Mouse (Mus musculus): ENCODE measurements around the gene Lnx1. TPM values are rescaled to one million over a fixed set of nuclear protein-coding genes. Genes with fewer than 3 reads are reported as not detected.

Lnx1 gene
- polyA plus RNA-seq, 1 experiment from 2014 or later: 1.6 TPM

DNA sequence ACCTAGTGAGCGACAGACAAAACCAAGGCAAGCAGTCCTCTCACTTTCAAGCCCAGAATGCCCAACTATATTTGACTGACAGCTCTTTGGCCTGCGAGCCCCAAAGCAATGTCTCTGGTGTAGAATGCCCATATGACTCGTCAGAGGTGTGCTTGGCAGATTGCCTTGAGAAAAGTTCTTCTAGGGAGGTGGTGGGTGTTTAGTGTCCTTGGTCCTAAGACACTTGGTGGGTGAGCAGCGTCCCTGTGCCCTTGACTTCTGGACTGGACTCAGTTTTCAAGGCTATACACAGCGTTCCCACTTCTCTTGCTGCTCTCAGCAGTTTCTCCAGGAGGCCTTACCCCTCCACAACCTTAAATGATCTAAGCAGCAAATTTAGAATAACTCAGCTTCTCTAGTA, 30.2 kb downstream of the Lnx1 start:
- 73% methylated on average over 5 of the region's 5 CpGs for WGBS
- no peaks in the 10 kb centered on the region for H3K9me3 ChIP-seq
- H3K4me1 ChIP-seq: peaks cover 5% of the 10 kb centered on the region
- H3K36me3 ChIP-seq: no peaks in the 10 kb centered on the region
- no peak for ATAC-seq (ENCODE audit: extremely low read depth, insufficient number of reproducible peaks, low FRiP score, low TSS enrichment)
- no peaks in the 10 kb centered on the region for H3K27me3 ChIP-seq (replicated peaks)
- no peak overlapping the region for H3K27ac ChIP-seq (replicated peaks)
- no peak overlapping the region for H3K9ac ChIP-seq
- H3K4me2 ChIP-seq: no peak overlapping the region
- no peak overlapping the region for H3K4me3 ChIP-seq

DNA sequence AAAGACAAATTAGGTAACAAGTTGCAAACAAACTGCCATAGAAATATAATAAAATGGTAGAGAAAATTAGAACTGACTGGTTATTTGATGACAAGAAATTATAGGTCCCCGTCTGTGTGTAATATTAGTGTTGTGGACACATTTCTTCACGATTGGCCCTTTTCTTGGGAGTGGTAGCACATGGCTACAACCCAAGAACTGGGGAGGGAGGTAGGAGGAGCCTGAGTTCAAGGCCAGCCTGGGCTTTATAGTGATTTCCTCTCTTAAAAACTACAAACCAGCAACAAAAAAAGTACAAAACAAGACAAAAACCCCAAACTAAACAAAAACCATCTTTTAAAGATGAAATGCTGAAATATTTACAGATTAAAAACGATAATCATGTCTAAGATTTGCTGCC, 31.8 kb downstream of the Lnx1 start:
- no peaks in the 10 kb centered on the region for H3K27me3 ChIP-seq (replicated peaks)
- no peak overlapping the region for H3K4me3 ChIP-seq
- no peak overlapping the region for H3K27ac ChIP-seq (replicated peaks)
- no peak for ATAC-seq (ENCODE audit: extremely low read depth, insufficient number of reproducible peaks, low FRiP score, low TSS enrichment)
- no peak overlapping the region for H3K4me2 ChIP-seq
- WGBS: 68% methylated on average over 3 of the region's 3 CpGs
- H3K9ac ChIP-seq: no peak overlapping the region
- H3K4me1 ChIP-seq: 0 out of 2 replicates have a peak, but pooled peaks cover 2% of the 10 kb centered on the region
- H3K9me3 ChIP-seq: no peaks in the 10 kb centered on the region
- no peaks in the 10 kb centered on the region for H3K36me3 ChIP-seq

DNA sequence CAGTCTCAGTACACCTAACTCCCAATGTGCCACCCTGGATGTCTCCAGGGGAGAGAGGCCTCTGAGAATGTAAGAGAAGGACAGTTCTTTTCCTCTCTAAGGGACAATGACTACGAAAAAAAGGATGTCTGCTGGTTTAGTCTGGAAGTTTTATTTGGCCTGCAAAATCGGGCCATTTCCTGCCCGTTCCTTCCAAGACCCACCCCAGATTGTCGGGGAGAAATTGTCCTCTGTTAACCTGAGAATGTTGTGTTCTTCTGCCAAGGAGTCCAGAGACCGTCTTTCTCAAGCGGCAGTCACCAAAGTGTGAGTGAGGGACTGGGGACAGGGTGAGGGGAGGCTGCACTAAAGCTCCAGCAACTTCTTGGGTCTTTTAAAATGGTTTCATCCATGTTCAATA, 32.8 kb downstream of the Lnx1 start:
- Histone ChIP-seq H3K9me3 (no peaks in the 10 kb centered on the region), H3K4me2 (no peak overlapping the region), H3K4me3 (no peak overlapping the region), H3K27ac (replicated peaks) (no peak overlapping the region), H3K4me1 (0 out of 2 replicates have a peak, but pooled peaks cover 2% of the 10 kb centered on the region), H3K9ac (no peak overlapping the region), H3K27me3 (replicated peaks) (no peaks in the 10 kb centered on the region), H3K36me3 (no peaks in the 10 kb centered on the region)
- 63% methylated on average over 6 of the region's 6 CpGs for WGBS
- ATAC-seq (ENCODE audit: extremely low read depth, insufficient number of reproducible peaks, low FRiP score, low TSS enrichment): no peak

DNA sequence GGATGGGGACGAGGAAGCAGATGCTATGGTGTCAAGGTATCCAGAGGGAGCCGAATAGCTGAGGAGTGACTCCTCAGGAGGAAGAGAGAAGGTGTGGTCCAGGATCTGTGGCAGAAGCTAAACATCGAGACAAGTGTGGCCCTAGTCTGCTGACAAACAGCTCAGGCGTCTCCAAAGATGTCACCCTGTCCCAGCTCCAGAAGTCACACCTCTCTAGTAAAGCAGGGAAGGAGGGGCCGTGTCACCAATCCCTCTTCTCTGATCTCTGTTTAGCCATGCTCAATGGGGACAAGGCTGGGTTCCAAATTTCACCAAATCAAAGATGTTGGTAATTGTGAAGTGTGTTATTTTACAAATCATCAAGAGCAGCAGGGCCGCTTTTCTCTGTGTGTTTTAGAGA, 33.8 kb downstream of the Lnx1 start:
- Histone ChIP-seq H3K4me1 (no peaks in the 10 kb centered on the region), H3K9me3 (no peaks in the 10 kb centered on the region), H3K27me3 (replicated peaks) (no peaks in the 10 kb centered on the region), H3K36me3 (no peaks in the 10 kb centered on the region), H3K4me3 (no peak overlapping the region), H3K27ac (replicated peaks) (no peak overlapping the region), H3K9ac (no peak overlapping the region), H3K4me2 (no peak overlapping the region)
- 47% methylated on average over 6 of the region's 6 CpGs for WGBS
- ATAC-seq (ENCODE audit: extremely low read depth, insufficient number of reproducible peaks, low FRiP score, low TSS enrichment): no peak

DNA sequence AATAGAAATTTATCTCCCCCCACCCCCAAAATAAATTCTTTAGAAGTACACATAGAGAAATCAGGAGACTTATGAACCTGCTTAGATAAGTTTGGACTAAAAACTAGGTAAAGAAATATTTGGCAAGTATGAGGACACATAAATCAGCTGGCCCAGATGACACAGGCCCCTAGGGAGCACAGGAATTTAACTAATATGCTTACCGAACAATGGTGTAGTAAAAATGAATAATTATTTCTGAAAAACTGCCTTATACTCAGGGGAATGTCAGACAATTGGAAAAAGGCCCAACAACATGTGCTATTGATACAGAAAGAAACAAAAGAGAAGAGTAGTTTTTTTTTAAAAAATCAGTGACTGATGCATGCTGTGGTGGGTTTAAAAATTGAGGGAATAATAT, 40.1 kb downstream of the Lnx1 start:
- WGBS: 67% methylated on average over 1 of the region's 1 CpGs
- no peak overlapping the region for H3K4me3 ChIP-seq
- no peaks in the 10 kb centered on the region for H3K9me3 ChIP-seq
- no peak for ATAC-seq (ENCODE audit: extremely low read depth, insufficient number of reproducible peaks, low FRiP score, low TSS enrichment)
- H3K9ac ChIP-seq: no peak overlapping the region
- H3K27ac ChIP-seq (replicated peaks): no peak overlapping the region
- H3K27me3 ChIP-seq (replicated peaks): no peaks in the 10 kb centered on the region
- no peak overlapping the region for H3K4me2 ChIP-seq
- H3K36me3 ChIP-seq: no peaks in the 10 kb centered on the region
- H3K4me1 ChIP-seq: no peaks in the 10 kb centered on the region

DNA sequence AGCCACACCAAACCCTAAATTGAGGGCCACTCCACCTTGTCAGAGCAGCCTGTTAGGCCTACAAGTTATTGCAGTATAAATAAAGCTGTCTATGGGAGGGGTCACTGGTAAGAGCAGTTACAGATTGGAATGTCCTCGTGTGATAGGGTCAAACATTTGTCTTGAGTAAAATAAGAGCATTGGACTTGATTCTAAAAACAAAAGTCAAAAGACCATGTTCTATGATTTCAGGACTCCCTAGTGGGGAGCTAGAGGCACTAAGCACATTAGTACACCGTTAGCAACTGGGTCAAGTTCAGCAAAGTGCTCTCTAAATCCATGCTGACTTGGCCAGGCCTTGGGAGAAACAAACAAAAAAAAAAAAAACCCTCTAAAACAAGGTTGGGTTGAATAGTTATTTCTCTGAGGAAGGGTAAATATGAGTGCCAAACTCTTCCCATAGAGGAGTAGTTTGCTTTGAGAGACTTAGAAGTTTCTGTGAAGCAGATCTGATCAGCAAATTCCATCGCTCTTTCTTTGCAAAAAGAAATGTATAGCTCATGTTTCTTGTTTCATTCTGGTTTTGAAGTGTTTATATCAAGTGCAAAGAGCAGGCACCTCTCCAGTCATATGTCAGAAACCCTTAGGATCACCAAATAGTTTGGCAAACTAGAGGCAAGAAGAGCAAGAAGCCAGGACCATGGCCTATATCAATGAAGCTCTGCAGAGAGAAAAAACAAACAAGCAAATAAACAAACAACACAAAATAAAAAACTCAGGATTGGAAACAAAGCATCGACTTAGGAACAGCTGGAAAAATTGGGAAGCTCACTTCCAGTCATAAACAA, 40.8 kb downstream of the Lnx1 start:
- Histone ChIP-seq H3K36me3 (no peaks in the 10 kb centered on the region), H3K9me3 (no peaks in the 10 kb centered on the region), H3K4me1 (no peaks in the 10 kb centered on the region), H3K4me2 (no peak overlapping the region), H3K4me3 (no peak overlapping the region), H3K9ac (no peak overlapping the region), H3K27me3 (replicated peaks) (no peaks in the 10 kb centered on the region), H3K27ac (replicated peaks) (no peak overlapping the region)
- no peak for ATAC-seq (ENCODE audit: extremely low read depth, insufficient number of reproducible peaks, low FRiP score, low TSS enrichment)
- 68% methylated on average over 4 of the region's 4 CpGs for WGBS

DNA sequence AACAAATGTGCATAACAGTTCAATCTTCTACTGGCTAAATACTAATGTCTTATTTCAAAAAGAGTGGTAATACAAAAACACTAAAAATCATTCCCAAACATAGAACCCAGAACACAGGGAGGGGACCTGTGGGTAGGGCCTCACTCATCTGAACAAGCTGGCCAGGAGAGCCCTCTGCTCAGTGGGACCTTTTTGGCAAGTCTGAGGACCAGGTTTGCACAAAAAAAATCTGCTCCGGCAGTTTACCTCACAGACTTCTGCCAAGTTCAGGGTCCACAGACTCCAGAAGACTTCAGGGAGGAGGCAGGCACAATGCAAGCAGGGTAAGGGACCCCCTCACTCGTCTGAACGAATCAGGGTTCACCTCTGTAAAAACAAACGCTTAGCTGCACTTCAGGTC, 42.9 kb downstream of the Lnx1 start:
- H3K4me2 ChIP-seq: no peak overlapping the region
- no peaks in the 10 kb centered on the region for H3K27me3 ChIP-seq (replicated peaks)
- 73% methylated on average over 4 of the region's 4 CpGs for WGBS
- no peak overlapping the region for H3K4me3 ChIP-seq
- H3K36me3 ChIP-seq: no peaks in the 10 kb centered on the region
- H3K27ac ChIP-seq (replicated peaks): no peak overlapping the region
- H3K9me3 ChIP-seq: no peaks in the 10 kb centered on the region
- H3K4me1 ChIP-seq: 0 out of 2 replicates have a peak, but pooled peaks cover 5% of the 10 kb centered on the region
- no peak overlapping the region for H3K9ac ChIP-seq
- ATAC-seq (ENCODE audit: extremely low read depth, insufficient number of reproducible peaks, low FRiP score, low TSS enrichment): no peak

DNA sequence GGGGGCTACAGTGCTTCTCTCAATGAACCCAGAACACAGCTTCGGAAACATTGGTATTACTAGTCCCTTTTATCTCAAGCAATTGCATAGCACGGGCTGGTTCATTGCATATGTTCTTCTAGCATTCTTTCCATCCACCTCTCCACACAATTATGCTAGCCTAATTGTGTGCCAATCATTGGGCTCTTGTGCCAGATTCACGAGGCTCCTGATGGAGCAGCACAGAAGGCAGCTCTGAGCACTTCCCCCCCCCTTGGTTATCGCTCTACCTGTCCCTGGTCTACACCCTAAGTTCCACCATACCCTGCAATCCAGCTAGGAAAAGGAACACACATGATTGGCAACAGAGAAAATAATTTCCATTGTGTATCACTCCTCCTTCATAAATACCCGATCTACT, 43.4 kb downstream of the Lnx1 start:
- Histone ChIP-seq H3K4me3 (no peak overlapping the region), H3K9ac (no peak overlapping the region), H3K9me3 (no peaks in the 10 kb centered on the region), H3K27ac (replicated peaks) (no peak overlapping the region), H3K4me2 (no peak overlapping the region), H3K27me3 (replicated peaks) (no peaks in the 10 kb centered on the region), H3K36me3 (no peaks in the 10 kb centered on the region), H3K4me1 (peaks cover 10% of the 10 kb centered on the region; the same call in 1 of the 2 replicates)
- ATAC-seq (ENCODE audit: extremely low read depth, insufficient number of reproducible peaks, low FRiP score, low TSS enrichment): no peak
- 76% methylated on average over 5 of the region's 5 CpGs for WGBS

DNA sequence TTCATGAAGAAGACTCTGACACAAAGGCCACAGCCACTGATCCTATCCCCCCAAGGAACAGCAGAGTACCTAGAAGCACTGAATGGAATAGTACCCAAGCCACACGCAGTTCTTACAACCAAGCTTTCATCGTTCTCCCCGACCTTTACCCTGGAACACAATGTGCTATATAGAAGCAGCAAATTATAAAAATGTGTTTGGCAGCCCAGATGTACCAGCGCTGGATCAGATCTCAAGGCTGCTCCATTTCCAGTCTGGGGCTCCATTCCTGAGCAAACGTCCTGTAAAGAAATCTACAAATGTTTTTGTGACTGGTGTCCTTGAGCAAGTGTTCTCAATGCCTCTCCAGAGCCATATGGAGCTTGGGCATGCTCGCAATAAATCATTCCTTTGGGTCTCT, 44.8 kb downstream of the Lnx1 start:
- Histone ChIP-seq H3K9ac (no peak overlapping the region), H3K27ac (replicated peaks) (no peak overlapping the region)
- ATAC-seq (ENCODE audit: extremely low read depth, insufficient number of reproducible peaks, low FRiP score, low TSS enrichment): no peak

DNA sequence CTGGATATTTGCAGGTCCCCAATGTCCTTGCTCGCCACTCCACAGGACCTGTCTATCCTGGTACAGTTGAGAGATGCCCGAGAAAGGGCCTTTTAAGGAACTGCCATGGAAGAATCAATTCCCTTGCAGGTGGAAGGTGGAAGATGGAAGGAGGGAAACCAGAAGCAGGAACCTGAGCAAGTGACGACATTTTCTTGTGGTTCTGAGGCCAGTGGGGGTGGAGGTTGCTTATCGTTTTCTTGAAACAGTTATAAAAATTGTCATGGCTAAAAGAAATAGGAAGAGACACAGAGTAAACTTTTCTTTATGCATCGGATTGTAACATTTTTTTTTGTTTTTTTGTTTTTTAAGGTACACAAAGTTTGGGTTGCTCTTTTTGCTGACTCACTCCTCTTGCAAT, 46.3 kb downstream of the Lnx1 start:
- no peak overlapping the region for H3K4me3 ChIP-seq
- ATAC-seq (ENCODE audit: extremely low read depth, insufficient number of reproducible peaks, low FRiP score, low TSS enrichment): no peak
- H3K9ac ChIP-seq: no peak overlapping the region
- H3K27ac ChIP-seq (replicated peaks): no peak overlapping the region
- peaks cover 18% of the 10 kb centered on the region for H3K4me1 ChIP-seq
- no peaks in the 10 kb centered on the region for H3K27me3 ChIP-seq (replicated peaks)
- H3K9me3 ChIP-seq: no peaks in the 10 kb centered on the region
- WGBS: 76% methylated on average over 5 of the region's 5 CpGs
- H3K36me3 ChIP-seq: no peaks in the 10 kb centered on the region
- no peak overlapping the region for H3K4me2 ChIP-seq

More for the DNA sequence above, 44.8 kb downstream of the Lnx1 start:
- Histone ChIP-seq H3K4me2 (no peak overlapping the region), H3K4me3 (no peak overlapping the region), H3K9me3 (no peaks in the 10 kb centered on the region), H3K4me1 (peaks cover 10% of the 10 kb centered on the region; the same call in 1 of the 2 replicates), H3K27me3 (replicated peaks) (no peaks in the 10 kb centered on the region), H3K36me3 (no peaks in the 10 kb centered on the region)
- WGBS: 80% methylated on average over 6 of the region's 6 CpGs

DNA sequence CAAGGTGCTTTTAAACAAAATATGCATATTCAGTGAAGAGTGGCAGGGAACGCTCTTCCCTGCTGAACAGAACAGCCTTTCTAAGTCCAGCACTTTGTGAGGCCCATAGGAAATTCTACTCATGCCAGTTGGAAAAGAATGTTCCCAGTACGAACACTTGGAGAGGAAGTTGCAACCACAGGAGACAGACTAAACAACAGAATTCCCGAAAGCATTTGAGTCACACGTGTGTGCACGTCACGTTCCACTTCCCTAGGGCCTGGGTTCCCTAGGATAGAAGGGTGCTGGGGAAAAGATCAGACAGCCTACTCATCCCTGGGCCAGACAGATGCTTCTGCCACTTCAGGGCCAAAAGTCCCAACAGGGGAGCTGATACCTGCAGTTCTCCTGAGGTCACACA, 48.2 kb downstream of the Lnx1 start:
- ATAC-seq (ENCODE audit: extremely low read depth, insufficient number of reproducible peaks, low FRiP score, low TSS enrichment): no peak
- H3K4me2 ChIP-seq: no peak overlapping the region
- no peaks in the 10 kb centered on the region for H3K9me3 ChIP-seq
- no peaks in the 10 kb centered on the region for H3K36me3 ChIP-seq
- H3K27ac ChIP-seq (replicated peaks): no peak overlapping the region
- no peaks in the 10 kb centered on the region for H3K27me3 ChIP-seq (replicated peaks)
- WGBS: 63% methylated on average over 6 of the region's 6 CpGs
- peaks cover 20% of the 10 kb centered on the region for H3K4me1 ChIP-seq
- H3K9ac ChIP-seq: no peak overlapping the region
- H3K4me3 ChIP-seq: no peak overlapping the region

DNA sequence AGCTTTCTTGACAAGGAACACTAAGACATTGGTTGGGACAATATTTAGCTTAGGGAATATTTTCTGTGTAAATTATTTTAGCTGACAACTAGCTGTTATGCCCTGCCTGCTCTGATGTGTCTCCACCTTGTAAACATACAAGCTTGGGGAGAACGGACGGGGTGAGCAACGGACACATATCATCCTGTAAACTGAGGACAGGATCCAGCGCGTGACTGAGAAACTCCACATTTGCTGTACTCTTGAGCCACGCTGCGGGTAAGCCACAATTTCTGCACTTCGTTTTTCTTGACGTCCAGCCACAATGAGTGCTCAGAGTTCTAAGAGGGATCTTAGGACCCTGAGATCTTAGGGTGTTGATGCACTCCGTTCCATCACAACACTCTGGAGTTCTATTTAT, 48.9 kb downstream of the Lnx1 start:
- H3K9ac ChIP-seq: no peak overlapping the region
- H3K36me3 ChIP-seq: no peaks in the 10 kb centered on the region
- H3K4me1 ChIP-seq: peaks cover 20% of the 10 kb centered on the region
- ATAC-seq (ENCODE audit: extremely low read depth, insufficient number of reproducible peaks, low FRiP score, low TSS enrichment): no peak
- H3K4me3 ChIP-seq: no peak overlapping the region
- H3K9me3 ChIP-seq: no peaks in the 10 kb centered on the region
- H3K27me3 ChIP-seq (replicated peaks): no peaks in the 10 kb centered on the region
- H3K4me2 ChIP-seq: no peak overlapping the region
- WGBS: 76% methylated on average over 10 of the region's 10 CpGs
- H3K27ac ChIP-seq (replicated peaks): no peak overlapping the region

Data from heart, embryonic 13.5 days (tissue).